Mouse (Mus musculus): Measurements from ENCODE around the gene Pgr. TPM values are rescaled to one million over a fixed set of nuclear protein-coding genes. Genes with fewer than 3 reads are reported as not detected.
A peak's percentile ranks its signal among the peaks of the same experiment; 100 is the strongest.

The Pgr gene
- total RNA-seq (2014; rRNA removed) (5.1 and 5.5 TPM in 2 replicates), polyA plus RNA-seq (2015; fragmentation: Nextera tagmentation; extraction: Ambion mirVana) (2.2 and 3.1 TPM in 2 replicates)

- no peak for TF ChIP-seq CTCF (IDR thresholded peaks at IDR 0.05; ENCODE audit: low read depth)
- Histone ChIP-seq H3K9ac (peak within 1 kb of the TSS; percentile 84), H3K9me3 (ENCODE audit: low read length) (no peaks in the 10 kb centered on the region), H3K27me3 (ENCODE audit: insufficient read depth, low read length) (peaks cover 6% of the 10 kb centered on the region; the same call in 1 of the 2 replicates), H3K27ac (ENCODE audit: low read depth, low read length) (no peak within 1 kb of the TSS), H3K4me2 (ENCODE audit: low read depth) (peak within 1 kb of the TSS; percentile 90), H3K4me1 (ENCODE audit: insufficient read depth) (no peaks in the 10 kb centered on the region), H3K36me3 (ENCODE audit: insufficient read depth) (no peaks in the 10 kb centered on the region), H3K4me3 (ENCODE audit: low read depth, low read length) (peak within 1 kb of the TSS; percentile 72)
- DNase-seq (peak; percentile 41), ATAC-seq (peak; percentile 34)
- 2% methylated on average over 16 of the region's 16 CpGs for WGBS
Observed at GRCm38 (mm10) chr9:8899616-8900202, at the start of gene Pgr. TSS of gene Pgr (plus strand) at chr9:8899833.

GRCm38 (mm10) chr9:8857455-8857854 lies 42.2 kb upstream of the Pgr start:
- ATAC-seq (no peak), DNase-seq (no peak)
- TF ChIP-seq CTCF (IDR thresholded peaks at IDR 0.05; ENCODE audit: low read depth), result no peak
- WGBS, result 89% methylated on average over 2 of the region's 2 CpGs
- no peaks in the 10 kb centered on the region for H3K36me3 ChIP-seq (ENCODE audit: insufficient read depth)
- H3K9me3 ChIP-seq (ENCODE audit: low read length), result no peaks in the 10 kb centered on the region
- H3K27me3 ChIP-seq (ENCODE audit: insufficient read depth, low read length), result no peaks in the 10 kb centered on the region
- H3K27ac ChIP-seq (ENCODE audit: low read depth, low read length), result no peak overlapping the region
- no peak overlapping the region for H3K4me2 ChIP-seq (ENCODE audit: low read depth)
- no peaks in the 10 kb centered on the region for H3K4me1 ChIP-seq (ENCODE audit: insufficient read depth)
- H3K9ac ChIP-seq, result no peak overlapping the region
- H3K4me3 ChIP-seq (ENCODE audit: low read depth, low read length), result no peak overlapping the region

DNA sequence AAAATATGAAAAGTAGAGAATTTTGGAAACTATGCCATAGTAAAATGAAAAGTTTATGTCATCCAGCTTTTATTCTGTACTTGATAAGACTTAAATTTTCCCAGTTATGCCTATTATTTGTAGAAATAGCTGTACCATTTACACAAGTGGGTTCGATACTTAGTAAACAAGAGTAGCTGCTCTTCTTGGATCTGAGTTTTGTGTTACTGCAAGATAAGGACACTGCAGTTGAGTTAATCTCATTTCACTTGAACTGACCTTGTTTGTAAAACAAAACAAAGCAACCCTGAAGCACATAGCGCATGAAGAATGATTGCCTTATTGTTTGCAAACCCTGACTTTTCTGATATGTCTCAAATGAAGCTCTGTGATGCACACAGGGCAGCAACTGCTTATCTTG lies 31.1 kb upstream of the Pgr start:
- ATAC-seq (no peak), DNase-seq (no peak)
- TF ChIP-seq CTCF (IDR thresholded peaks at IDR 0.05; ENCODE audit: low read depth), result no peak
- 89% methylated on average over 2 of the region's 2 CpGs for WGBS
- no peak overlapping the region for H3K4me3 ChIP-seq (ENCODE audit: low read depth, low read length)
- H3K4me1 ChIP-seq (ENCODE audit: insufficient read depth), result no peaks in the 10 kb centered on the region
- no peak overlapping the region for H3K27ac ChIP-seq (ENCODE audit: low read depth, low read length)
- no peak overlapping the region for H3K9ac ChIP-seq
- H3K9me3 ChIP-seq (ENCODE audit: low read length), result no peaks in the 10 kb centered on the region
- H3K36me3 ChIP-seq (ENCODE audit: insufficient read depth), result no peaks in the 10 kb centered on the region
- H3K27me3 ChIP-seq (ENCODE audit: insufficient read depth, low read length), result no peaks in the 10 kb centered on the region
- H3K4me2 ChIP-seq (ENCODE audit: low read depth), result no peak overlapping the region

DNA sequence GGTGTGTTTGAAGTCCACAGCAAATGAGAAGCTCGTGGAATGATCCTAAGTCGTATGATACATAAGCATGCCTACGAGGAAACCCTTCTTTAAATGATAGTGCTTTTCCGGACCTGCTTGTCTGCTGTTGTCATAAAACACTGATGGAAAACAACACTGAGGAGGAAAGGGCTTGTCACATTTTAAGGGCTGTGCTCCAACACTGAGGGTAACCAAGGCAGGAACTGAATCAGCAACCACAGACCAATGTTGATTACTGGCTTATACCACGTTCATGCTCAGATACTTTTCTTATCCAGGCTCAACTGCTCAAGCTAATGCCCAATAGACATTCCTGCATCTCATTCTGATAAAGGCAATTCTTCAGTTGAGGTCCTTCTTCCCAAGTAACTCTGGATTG lies 4.4 kb upstream of the Pgr start:
- ATAC-seq, result no peak
- Histone ChIP-seq H3K4me3 (ENCODE audit: low read depth, low read length) (no peak overlapping the region), H3K27me3 (ENCODE audit: insufficient read depth, low read length) (peaks cover 6% of the 10 kb centered on the region; the same call in 1 of the 2 replicates), H3K9me3 (ENCODE audit: low read length) (no peaks in the 10 kb centered on the region), H3K9ac (no peak overlapping the region), H3K27ac (ENCODE audit: low read depth, low read length) (no peak overlapping the region), H3K4me2 (ENCODE audit: low read depth) (no peak overlapping the region), H3K36me3 (ENCODE audit: insufficient read depth) (no peaks in the 10 kb centered on the region), H3K4me1 (ENCODE audit: insufficient read depth) (no peaks in the 10 kb centered on the region)
- 82% methylated on average over 5 of the region's 5 CpGs for WGBS
- no peak for TF ChIP-seq CTCF (IDR thresholded peaks at IDR 0.05; ENCODE audit: low read depth)
- DNase-seq, result no peak

GRCm38 (mm10) chr9:8900203-8901012 lies 775 bp downstream of the Pgr start:
- peak overlapping the region; percentile 90 for H3K4me2 ChIP-seq (ENCODE audit: low read depth)
- H3K36me3 ChIP-seq (ENCODE audit: insufficient read depth), result no peaks in the 10 kb centered on the region
- no peak overlapping the region for H3K27ac ChIP-seq (ENCODE audit: low read depth, low read length)
- 2% methylated on average over 40 of the region's 41 CpGs for WGBS
- TF ChIP-seq CTCF (IDR thresholded peaks at IDR 0.05; ENCODE audit: low read depth), result no peak
- H3K4me3 ChIP-seq (ENCODE audit: low read depth, low read length), result peak overlapping the region; percentile 72
- H3K9ac ChIP-seq, result peak overlapping the region; percentile 84
- DNase-seq (peak; percentile 40), ATAC-seq (0 out of 2 replicates have a peak, but pooled peaks have one; percentile 3)
- H3K27me3 ChIP-seq (ENCODE audit: insufficient read depth, low read length), result peaks cover 6% of the 10 kb centered on the region; the same call in 1 of the 2 replicates
- H3K9me3 ChIP-seq (ENCODE audit: low read length), result no peaks in the 10 kb centered on the region
- H3K4me1 ChIP-seq (ENCODE audit: insufficient read depth), result no peaks in the 10 kb centered on the region

- peak; percentile 41 for DNase-seq
- Histone ChIP-seq H3K36me3 (ENCODE audit: insufficient read depth) (no peaks in the 10 kb centered on the region), H3K9ac (peak overlapping the region; percentile 84), H3K4me1 (ENCODE audit: insufficient read depth) (no peaks in the 10 kb centered on the region), H3K27me3 (ENCODE audit: insufficient read depth, low read length) (peaks cover 6% of the 10 kb centered on the region; the same call in 1 of the 2 replicates), H3K4me2 (ENCODE audit: low read depth) (peak overlapping the region; percentile 90), H3K27ac (ENCODE audit: low read depth, low read length) (peak overlapping the region; percentile 62), H3K4me3 (ENCODE audit: low read depth, low read length) (peak overlapping the region; percentile 72), H3K9me3 (ENCODE audit: low read length) (no peaks in the 10 kb centered on the region)
- no peak for TF ChIP-seq CTCF (IDR thresholded peaks at IDR 0.05; ENCODE audit: low read depth)
- WGBS, result under 1% methylated on average over 36 of the region's 36 CpGs
- peak; percentile 61 for ATAC-seq
Observed at GRCm38 (mm10) chr9:8901013-8901646, 1.5 kb downstream of the Pgr start.

All from forebrain, postnatal 0 days (tissue).